Mouse (Mus musculus) olfactory bulb, adult 2 months (tissue): ENCODE results near the gene Hipk1. TPM values are rescaled to one million over a fixed set of nuclear protein-coding genes. Genes with fewer than 3 reads are reported as not detected.
"Not testable (repeated sequence)": the region's sequence is repeated elsewhere in the genome, so short reads cannot be mapped to it uniquely, and the experiment has no call there.

Experiments used
- H3K27ac ChIP-seq: fragments of 200-500 bp; 2 replicates; pipeline ENCODE4 v1.5.1; 2012; ENCODE audit warnings: low read depth, low read length; ENCODE audit not compliant: insufficient read depth
- H3K4me1 ChIP-seq: fragments of 200-500 bp; 2 replicates; pipeline ENCODE4 v1.6.1; 2012; ENCODE audit warnings: low read length; ENCODE audit not compliant: control insufficient read depth, insufficient read depth
- H3K4me3 ChIP-seq: fragments of 200-500 bp; 2 replicates; pipeline ENCODE4 v1.5.1; 2012; ENCODE audit warnings: mild to moderate bottlenecking, low read depth, low read length, moderate library complexity; ENCODE audit not compliant: insufficient read depth
- CTCF ChIP-seq: fragments of 200-500 bp; IDR thresholded peaks from 2 replicates; pipeline ENCODE4 v1.5.1; 2012; ENCODE audit warnings: low read depth, mild to moderate bottlenecking, low read length, moderate library complexity; ENCODE audit not compliant: insufficient read depth
- POLR2A ChIP-seq: fragments of 200-500 bp; IDR thresholded peaks from 2 replicates; pipeline ENCODE4 v1.6.1; 2012; ENCODE audit warnings: mild to moderate bottlenecking, low read depth, low read length, moderate library complexity; ENCODE audit not compliant: insufficient read depth
- WGBS: fragments of 180-500 bp; shearing (Covaris S2); methylation state at CpG from one replicate; pipeline ENCODE4 v1.1.7; 2018; 5-methylcytosine and 5-hydroxymethylcytosine counted together
- polyA plus RNA-seq: library from polyadenylated mRNA; stranded (reverse); fragments of >200 nt; gene quantifications from 2 replicates; pipeline ENCODE4 v1.2.4, GENCODE M21; 2012; ENCODE audit warnings: low replicate concordance; ENCODE audit not compliant: missing spikeins, insufficient read depth, insufficient read length

Hipk1 gene
- polyA plus RNA-seq, 1 experiment: not detected

GRCm38 (mm10) chr3:103801631-103802531 lies 10.5 kb upstream of the Hipk1 start:
- 58% methylated on average over 10 of the region's 10 CpGs for WGBS
- TF ChIP-seq POLR2A: no peak
- no peak for TF ChIP-seq CTCF
- H3K4me3 ChIP-seq: no peak overlapping the region
- H3K27ac ChIP-seq: peak overlapping the region; percentile 93
- no peaks in the 10 kb centered on the region for H3K4me1 ChIP-seq

GRCm38 (mm10) chr3:103799507-103799906 lies 8.1 kb upstream of the Hipk1 start:
- no peaks in the 10 kb centered on the region for H3K4me1 ChIP-seq
- whole genome bisulfite sequencing: 89% methylated on average over 2 of the region's 2 CpGs
- H3K4me3 ChIP-seq: no peak overlapping the region
- H3K27ac ChIP-seq: no peak overlapping the region
- TF ChIP-seq CTCF (no peak), POLR2A (no peak)

GRCm38 (mm10) chr3:103796389-103796788 lies 5.0 kb upstream of the Hipk1 start:
- 64% methylated on average over 2 of the region's 2 CpGs for WGBS
- Histone ChIP-seq H3K4me1 (no peaks in the 10 kb centered on the region), H3K4me3 (no peak overlapping the region), H3K27ac (no peak overlapping the region)
- TF ChIP-seq POLR2A (no peak), CTCF (no peak)

- no peak for TF ChIP-seq POLR2A
- no peak for TF ChIP-seq CTCF
- H3K4me1 ChIP-seq: 0 out of 2 replicates have a peak, but pooled peaks cover 2% of the 10 kb centered on the region
- 81% methylated on average over 1 of the region's 1 CpGs for WGBS
- H3K4me3 ChIP-seq: no peak overlapping the region
- H3K27ac ChIP-seq: no peak overlapping the region
Measured at GRCm38 (mm10) chr3:103792566-103792965, 1.2 kb upstream of the Hipk1 start.

- WGBS: 81% methylated on average over 5 of the region's 5 CpGs
- not testable (repeated sequence) for H3K4me3 ChIP-seq, H3K4me1 ChIP-seq, H3K27ac ChIP-seq
Measured at GRCm38 (mm10) chr3:103792111-103792406, 696 bp upstream of the Hipk1 start.

GRCm38 (mm10) chr3:103790346-103791145 lies 817 bp downstream of the Hipk1 start:
- H3K4me1 ChIP-seq: 0 out of 2 replicates have a peak, but pooled peaks cover 2% of the 10 kb centered on the region

GRCm38 (mm10) chr3:103789891-103790345 lies 1.4 kb downstream of the Hipk1 start:
- peak overlapping the region; percentile 65 for H3K4me3 ChIP-seq
- 0% methylated on average over 14 of the region's 14 CpGs for whole genome bisulfite sequencing
- no peak for TF ChIP-seq CTCF
- no peak for TF ChIP-seq POLR2A
- H3K4me1 ChIP-seq: 0 out of 2 replicates have a peak, but pooled peaks cover 2% of the 10 kb centered on the region
- H3K27ac ChIP-seq: peak overlapping the region; percentile 59; the same call in 1 of the 2 replicates

More at GRCm38 (mm10) chr3:103790346-103791145, 817 bp downstream of the Hipk1 start:
- WGBS: under 1% methylated on average over 61 of the region's 61 CpGs
- Histone ChIP-seq H3K4me3 (peak overlapping the region; percentile 65), H3K27ac (peak overlapping the region; percentile 59)
- no peak for TF ChIP-seq CTCF
- TF ChIP-seq POLR2A: no peak

GRCm38 (mm10) chr3:103789096-103789495 lies 2.3 kb downstream of the Hipk1 start:
- WGBS: 69% methylated on average over 7 of the region's 7 CpGs
- H3K4me3 ChIP-seq: no peak overlapping the region
- peak overlapping the region; percentile 48; the same call in 1 of the 2 replicates for H3K27ac ChIP-seq

GRCm38 (mm10) chr3:103787225-103787624 lies 4.1 kb downstream of the Hipk1 start:
- Histone ChIP-seq H3K27ac (no peak overlapping the region), H3K4me3 (no peak overlapping the region), H3K4me1 (0 out of 2 replicates have a peak, but pooled peaks cover 2% of the 10 kb centered on the region)
- 62% methylated on average over 7 of the region's 7 CpGs for WGBS
- TF ChIP-seq POLR2A (no peak), CTCF (no peak)

More at GRCm38 (mm10) chr3:103789096-103789495, 2.3 kb downstream of the Hipk1 start:
- no peak for TF ChIP-seq CTCF
- no peak for TF ChIP-seq POLR2A
- H3K4me1 ChIP-seq: 0 out of 2 replicates have a peak, but pooled peaks cover 2% of the 10 kb centered on the region
